Mouse (Mus musculus): ENCODE data around the gene Mfap5.
"Not testable (repeated sequence)": the region's sequence is repeated elsewhere in the genome, so short reads cannot be mapped to it uniquely, and the experiment has no call there.

Gene Mfap5

DNA sequence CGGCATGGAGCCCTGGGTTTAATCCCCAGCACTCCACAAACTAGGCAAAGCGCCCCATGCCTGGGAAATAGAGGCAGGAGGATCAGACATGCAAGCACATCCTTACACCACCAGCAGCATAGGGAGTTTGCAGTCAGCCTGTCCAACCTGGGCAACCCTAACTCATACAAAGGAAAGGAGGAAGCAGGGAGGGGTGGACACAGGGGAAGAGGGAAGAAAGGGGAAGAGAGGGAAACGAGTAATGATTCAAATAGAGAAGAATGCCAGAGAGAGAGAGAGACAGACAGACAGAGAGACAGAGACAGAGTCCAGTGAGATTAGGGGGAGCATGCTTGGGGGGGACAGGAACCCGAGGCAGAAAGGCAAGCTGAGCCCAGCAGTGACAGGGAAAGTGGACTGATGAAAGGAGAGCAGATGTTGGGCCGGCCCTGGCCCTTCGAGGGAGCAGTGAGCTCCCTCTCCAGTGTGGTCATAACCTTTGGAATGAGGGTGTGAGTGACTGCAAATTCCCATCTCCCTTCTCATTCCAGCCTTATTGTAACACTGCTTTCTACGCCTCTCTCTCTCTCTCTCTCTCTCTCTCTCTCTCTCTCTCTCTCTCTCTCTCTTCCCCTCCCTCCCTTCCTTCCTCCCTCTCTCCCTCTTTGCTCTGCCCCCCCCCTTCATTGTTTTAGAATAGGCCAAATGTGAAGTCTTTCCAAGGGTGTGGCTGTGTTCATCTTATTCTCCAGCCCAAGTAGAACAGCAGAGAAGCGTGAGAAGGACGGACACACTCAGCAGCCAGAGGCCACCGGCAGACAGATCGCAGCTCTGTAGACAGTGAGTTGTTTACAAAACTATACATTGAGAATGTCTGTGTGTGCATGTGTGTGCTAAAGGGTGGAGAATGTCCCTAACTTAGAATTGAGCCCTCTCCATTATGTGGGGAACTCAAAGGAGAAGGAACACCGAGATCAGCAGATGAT, 7.6 kb downstream of the Mfap5 start:
- DNase-seq (ENCODE audit: low spot score), result no peak

DNA sequence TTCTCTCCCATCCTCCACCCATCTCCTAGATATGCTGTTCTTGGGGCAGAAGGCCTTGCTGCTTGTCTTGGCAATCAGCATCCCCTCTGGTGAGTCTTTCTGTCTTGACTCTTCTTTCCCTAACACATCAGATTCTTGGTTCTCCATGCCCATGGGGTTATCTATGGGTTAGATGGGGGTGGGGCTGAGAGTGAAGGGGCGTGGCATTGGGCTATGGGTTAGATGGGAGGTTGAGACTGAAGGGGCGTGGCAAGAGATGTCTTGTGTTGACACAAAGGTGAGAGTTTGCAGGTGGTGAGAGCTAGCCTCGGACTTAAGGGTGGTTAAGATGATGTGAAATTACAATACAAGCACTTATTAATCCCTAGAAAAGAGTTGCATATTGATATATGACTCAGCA, 8.7 kb downstream of the Mfap5 start:
- DNase-seq (ENCODE audit: low spot score), result no peak

DNA sequence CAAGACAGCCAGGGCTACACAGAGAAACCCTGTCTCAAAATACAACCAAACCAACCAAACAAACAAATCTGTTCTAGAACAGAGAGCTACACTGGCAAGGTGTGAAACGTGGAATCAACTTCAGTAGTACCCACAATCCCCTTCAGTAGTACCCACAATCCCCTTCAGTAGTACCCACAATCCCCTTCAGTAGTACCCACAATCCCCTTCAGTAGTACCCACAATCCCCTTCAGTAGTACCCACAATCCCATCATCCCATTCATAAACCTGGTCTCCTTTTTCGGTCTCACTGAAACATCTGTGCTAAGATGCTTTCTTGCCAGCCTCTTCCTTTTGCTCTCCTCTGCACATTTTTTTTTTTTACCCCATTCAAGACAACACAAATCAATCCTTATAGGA, 10.1 kb downstream of the Mfap5 start:
- DNase-seq (ENCODE audit: low spot score), result not testable (repeated sequence)

DNA sequence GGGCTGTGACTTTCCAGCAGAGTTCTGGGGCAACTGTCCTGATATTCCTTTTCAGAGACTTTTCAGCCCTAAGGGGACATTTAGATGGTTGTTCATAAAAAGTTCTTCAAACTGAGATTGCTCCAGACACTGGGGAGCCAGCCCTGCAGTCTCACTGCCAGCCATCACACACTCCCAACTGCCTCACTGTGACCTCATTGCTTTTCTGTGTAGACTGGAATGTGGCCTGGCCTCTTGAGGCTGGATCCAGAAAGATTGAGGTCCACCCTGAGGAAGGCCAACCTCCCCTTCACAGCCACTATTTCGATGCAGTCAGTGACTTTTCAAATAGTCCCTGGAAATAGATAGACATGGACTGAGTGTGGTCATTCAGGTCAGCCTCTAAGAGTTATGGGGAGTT, 12.0 kb downstream of the Mfap5 start:
- DNase-seq (ENCODE audit: low spot score), result no peak

DNA sequence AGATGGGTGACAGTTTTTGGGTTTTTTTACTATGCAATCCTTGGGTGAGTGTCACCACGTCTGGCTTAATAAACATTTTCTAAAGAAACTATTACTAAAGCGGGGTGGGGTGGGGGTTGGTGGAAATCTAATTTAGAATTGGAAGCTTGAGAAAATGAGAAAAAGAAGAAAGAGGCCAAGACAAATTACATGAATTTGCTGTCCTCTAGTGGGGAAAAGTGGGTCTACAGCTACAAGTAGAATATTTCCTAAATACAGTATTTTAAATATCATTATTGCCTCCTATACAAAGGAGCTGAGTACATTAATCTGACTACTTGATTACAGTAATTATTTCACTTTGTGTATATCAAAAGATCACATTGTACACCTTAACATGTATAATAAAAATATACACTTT, 13.7 kb downstream of the Mfap5 start:
- no peak for DNase-seq (ENCODE audit: low spot score)

DNA sequence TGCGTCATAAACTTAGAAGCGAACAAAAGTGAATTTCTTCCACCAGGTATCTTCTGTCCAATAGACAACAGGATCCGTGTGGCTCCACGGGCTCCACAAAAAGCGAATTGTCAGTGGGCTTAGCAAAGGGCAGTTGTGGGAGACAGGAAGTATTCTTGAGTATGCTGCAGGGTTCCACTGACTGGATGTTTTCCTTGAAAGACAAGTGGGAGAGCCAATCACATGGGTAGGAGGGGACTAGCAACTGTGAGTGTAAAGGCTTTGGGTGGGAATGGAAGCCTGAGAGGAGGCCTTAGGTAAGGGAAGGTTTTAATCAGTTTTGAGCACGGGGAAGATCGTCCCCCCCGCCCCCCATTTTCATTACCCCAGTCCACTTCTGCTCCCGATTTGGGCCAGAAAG, 16.9 kb downstream of the Mfap5 start:
- DNase-seq (ENCODE audit: low spot score), result no peak

DNA sequence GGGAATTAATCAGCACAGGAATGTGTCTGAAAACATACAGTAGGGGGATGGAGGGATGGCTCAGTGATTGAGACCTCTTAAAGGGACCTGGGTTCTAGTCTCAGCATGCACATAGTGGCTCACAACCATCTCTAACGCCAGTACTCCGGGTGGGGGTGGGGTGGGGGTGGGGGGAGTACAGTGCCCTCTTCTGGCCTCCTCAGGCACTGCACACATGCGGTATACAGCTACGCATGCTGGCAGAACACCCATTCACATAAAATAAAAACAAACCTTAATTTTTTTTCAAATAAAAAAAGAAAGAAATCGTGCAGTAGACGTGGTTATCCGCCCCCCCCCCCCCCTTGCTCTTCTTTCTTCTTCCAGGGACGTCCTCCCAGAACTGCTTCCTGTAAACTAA, 17.6 kb downstream of the Mfap5 start:
- DNase-seq (ENCODE audit: low spot score), result no peak

DNA sequence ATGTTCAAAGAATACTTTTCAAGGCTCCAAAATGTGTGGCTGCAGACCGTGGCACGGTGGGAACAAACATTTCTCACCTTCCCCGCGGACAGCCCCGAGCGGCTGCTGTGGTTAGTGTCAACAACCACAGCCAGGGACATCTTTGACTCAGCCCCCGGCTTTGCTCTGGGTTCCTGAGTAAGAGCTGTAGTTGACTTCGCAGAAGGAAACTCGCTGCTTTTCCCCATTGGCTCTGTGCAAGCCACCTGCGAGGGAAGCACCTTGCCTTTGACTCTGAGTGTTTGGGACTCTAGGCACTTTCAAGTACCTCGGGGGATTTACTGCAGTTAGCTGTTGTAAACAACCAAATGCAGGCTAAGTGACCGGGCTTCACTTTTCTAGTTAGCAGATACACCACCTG, 22.0 kb downstream of the Mfap5 start:
- peak; percentile 1 for DNase-seq (ENCODE audit: low spot score)

DNA sequence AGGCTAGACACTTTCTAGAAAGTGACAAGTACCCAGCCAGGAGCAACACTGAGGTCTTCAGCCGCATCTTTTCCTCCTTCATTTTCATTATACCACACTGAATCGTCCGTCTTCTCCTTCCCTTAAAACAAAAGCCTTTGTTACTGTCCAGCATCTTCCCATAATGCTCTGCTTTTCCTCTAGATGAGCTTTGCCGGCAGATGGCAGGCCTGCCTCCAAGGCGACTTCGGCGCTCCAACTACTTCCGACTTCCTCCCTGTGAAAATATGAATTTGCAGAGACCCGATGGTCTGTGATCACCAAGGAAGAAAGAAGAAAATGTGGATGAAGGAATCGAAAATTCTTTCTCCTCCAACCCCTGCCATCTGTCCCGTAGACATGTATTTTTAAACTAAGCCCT, 22.5 kb downstream of the Mfap5 start:
- no peak for DNase-seq (ENCODE audit: low spot score)

DNA sequence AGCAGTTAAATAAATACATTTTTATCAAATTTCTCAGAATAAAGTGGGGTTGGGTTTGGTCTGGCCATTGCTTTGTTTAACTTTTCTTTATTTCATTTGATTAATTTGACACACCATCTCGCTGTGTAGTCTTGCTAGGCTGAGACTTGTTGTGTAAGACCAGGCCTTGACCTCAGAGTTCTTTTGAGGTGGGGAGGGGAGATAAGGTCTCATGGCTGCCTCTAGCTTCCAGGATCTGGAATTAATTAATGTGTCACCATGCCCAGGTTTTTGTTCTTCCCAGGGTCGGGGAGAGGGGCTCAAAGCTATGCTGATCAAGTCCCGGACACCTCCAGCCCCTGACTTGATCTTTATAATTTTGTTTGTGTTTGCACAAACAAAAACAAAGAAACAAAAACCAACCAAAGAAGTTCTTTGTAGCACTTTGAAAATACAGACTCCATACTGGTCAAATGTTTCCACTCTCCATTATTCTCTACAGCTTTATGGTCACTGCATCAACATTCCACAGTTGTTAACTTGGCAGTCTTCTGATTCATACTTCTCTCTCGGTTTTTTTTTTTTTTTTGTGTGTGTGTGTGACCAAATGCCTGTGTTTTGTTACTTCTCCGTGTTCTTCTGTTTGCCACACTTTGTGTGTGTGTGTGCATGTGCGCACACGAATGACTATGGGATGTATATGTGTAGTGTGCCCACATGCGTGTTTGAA, 26.0 kb downstream of the Mfap5 start:
- no peak for DNase-seq (ENCODE audit: low spot score)

DNA sequence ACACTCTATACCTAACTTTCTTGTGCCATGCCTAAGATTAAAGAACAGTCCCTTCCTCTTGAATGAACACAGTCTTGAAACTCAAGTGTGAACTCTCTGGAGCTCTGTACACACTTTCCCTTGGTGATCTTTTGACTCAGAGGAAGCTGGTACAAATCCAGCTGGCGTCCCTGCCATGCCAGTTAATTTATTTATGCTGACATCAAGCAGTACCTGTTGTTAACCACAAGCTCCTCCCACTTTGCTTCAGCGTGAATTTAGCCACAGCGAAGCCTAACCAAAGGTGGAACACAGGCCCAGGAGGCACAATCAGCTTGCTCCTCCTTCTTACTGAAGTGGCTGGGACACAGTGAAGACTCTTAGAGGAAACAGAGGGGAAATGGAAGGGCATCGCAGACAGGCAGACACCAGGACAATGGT, 27.2 kb downstream of the Mfap5 start:
- DNase-seq (ENCODE audit: low spot score), result no peak

DNA sequence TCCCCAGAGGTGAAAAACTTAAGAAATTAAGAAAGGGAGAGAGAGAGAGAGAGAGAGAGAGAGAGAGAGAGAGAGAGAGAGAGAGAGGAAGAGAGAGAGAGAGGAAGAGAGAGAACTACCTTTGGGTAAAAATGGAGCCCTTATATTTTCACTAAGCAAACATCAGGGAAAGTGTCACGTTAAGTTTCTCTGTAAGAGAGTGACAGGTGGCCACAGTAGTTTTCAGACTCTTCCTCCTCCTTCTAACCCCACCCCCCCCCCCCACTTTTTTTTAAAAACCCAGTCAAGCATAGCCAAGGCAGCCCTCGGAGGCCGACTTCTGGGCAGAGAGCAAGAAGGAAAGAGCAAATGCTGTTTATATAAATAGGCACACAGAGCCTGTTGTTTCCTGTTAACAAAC, 28.4 kb downstream of the Mfap5 start:
- no peak for DNase-seq (ENCODE audit: low spot score)

DNA sequence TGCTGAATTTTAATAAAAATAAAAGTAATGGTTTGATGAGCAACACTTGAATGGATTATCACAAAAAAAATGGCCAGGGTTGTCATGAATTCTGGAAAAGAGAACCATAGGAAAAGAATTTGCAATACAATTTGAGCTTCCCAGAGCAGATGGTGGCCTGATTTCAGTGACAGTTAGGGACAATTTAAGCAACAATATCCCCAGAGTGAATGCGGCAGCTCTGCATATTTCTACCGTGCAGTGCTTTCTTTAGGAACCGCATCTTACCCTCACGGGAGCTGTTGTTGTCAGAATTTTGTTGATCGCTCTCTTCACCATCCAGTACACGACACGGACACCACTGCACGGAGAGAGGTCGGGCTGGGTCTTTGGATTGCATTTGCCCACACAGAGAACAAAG, 33.9 kb downstream of the Mfap5 start:
- no peak for DNase-seq (ENCODE audit: low spot score)

DNA sequence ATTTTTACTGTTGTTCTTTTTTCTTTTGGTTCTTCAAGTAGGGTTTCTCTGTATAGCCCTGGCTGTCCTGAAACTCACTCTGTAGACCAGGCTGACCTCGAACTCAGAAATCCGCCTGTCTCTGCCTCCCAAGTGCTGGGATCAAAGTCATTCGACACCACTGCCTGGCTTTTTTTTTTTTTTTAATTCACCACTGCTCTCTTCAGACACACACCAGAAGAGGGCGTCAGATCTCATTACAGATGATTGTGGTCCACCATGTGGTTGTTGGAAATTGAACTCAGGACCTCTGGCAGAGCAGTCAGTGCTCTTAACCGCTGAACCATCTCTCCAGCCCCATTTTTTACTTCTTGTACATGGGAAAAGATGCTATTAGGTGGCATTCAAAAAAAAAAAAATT, 36.8 kb downstream of the Mfap5 start:
- not testable (repeated sequence) for DNase-seq (ENCODE audit: low spot score)

DNA sequence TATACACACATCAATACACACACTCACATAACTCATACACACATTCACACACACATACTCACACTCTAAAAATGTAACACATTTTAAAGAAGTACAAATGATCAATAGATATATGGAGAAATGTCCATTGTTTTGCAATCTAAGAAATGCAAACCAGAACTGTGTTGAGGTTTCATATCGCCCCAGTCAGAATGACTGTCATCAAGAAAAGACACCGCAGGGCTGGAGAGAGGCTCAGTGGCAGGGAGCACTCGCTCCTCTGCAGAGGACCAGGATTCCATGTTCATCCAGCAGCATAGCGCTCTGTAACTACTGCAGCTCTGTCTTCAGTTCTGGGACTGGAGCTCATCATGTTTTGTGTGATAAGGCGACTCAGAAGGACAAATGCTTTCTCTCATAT, 37.9 kb downstream of the Mfap5 start:
- DNase-seq (ENCODE audit: low spot score), result no peak

DNA sequence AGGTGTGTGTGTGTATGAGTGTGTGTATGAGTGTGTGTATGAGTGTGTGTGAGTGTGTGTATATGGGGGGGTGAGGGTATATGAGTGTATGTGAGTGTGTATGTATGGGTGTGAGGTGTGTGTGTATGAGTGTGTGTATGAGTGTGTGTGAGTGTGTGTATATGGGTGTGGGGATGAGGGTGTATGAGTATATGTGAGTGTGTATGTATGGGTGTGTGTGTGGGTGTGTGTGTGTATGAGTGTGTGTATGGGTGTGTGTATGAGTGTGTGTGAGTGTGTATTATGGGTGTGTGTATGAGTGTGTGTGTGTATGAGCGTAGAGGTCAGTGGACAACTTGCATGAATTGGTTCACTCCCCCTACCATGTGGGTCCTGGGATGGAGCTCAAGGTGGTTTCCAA, 39.0 kb downstream of the Mfap5 start:
- DNase-seq (ENCODE audit: low spot score), result no peak

DNA sequence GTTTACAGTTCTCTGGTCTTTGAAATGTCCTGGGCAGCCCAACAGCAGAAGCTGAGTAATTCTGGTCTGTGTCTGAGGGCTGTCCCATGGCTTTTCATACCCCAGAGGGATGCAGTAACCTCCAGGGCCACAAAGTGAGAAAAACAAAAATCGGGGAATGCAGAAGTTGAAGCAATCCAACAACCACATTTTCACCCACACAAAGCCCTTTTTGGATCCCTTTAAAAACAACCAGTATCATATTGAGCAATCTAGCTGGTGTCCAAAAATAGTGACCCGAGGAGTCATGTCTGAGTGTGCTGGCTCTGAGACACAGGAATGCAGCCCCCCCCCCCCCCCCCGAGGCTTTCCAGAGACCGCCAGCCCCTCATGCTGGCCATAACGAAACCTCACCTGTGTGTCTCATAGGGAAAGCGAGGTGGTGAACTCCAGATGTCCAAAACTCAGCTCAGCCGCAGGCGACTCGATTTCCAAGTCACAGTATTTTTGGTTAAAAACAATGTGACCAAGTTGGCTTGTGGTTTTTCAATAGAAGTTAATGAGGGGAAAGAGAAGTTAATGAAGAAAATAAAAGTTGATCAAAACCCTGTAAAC, 39.7 kb downstream of the Mfap5 start:
- no peak for DNase-seq (ENCODE audit: low spot score)

DNA sequence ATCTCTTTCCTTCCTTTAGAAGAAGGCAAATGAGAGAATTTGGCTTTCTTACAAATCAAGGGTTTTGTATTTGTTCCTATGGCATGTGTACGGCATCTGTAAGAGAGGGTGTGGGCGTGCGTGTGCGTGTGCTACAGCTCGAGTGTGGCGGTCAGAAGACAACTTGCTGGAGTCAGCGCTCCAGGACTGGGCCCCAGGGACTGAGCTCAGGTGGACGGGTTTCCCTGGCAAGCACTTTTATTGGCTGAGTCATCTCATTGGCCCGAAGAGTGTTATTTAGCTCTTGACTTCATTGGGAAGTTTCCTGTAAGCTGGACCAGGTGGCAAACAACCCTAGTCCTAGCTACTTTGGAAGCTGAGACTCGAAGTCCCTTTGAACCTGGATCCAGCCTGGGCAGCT, 40.3 kb downstream of the Mfap5 start:
- DNase-seq (ENCODE audit: low spot score), result no peak

DNA sequence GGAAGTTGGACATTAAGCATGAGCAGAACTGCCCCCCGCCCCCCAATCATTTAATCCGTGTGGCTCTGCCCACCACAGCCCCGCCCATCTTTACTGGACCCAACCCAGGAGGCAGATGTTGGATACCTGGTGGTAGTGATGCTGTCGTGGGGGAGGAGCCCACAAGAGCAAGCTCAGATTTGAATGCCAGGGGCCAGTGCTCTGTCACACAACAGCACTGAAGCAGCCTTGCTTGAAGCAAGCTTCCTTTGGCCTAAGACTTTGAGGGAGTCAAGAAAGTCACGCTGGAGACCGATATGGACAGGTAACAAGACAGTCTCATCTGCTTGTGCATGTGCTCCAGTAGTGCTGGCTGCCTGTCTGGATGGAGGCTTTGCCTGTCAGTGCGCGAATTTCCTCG, 48.0 kb downstream of the Mfap5 start, which contains the start of gene Aicda:
Gene Aicda, plus strand, starts transcription at position 196 of the 400 bp plus-strand sequence.
- DNase-seq (ENCODE audit: low spot score), result no peak

DNA sequence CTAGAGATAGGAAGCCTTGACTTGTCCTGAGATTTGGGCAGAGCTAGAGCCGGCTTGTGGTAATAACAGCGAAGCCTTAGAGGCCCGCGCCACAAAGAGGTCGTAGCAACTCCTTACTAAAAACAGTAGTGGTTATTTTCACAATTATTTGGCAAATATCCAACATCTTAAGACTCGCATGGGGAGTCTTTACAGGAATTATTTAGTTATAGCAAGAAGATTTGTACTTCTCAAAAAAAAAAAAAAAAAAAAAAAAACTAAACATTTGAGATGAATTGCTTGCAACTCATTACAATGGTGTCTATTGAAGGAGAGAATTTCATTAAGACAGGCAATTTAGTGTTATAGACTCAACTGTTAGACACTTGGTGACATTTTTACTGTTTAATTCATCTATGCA, 48.5 kb downstream of the Mfap5 start:
- DNase-seq (ENCODE audit: low spot score), result no peak

DNA sequence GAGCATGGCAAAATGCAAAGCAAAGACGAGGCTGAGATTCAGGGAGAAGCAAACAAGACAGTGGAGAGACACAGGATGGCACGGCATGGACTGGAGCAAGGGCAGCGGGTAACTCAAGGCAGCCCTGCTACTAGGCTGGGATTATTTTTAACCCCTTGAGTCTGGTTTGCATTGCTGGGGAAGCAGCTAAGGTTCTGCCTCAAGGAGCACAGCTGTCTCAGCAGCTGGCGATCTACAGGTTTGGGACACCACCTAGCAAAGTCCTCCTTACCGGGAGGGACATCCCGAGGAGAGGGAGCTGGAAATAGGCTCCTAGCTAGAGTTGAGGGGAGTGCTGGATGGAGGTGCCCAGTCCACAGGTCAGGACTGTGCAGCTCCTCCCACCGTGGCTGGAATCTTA, 49.6 kb downstream of the Mfap5 start:
- no peak for DNase-seq (ENCODE audit: low spot score)

DNA sequence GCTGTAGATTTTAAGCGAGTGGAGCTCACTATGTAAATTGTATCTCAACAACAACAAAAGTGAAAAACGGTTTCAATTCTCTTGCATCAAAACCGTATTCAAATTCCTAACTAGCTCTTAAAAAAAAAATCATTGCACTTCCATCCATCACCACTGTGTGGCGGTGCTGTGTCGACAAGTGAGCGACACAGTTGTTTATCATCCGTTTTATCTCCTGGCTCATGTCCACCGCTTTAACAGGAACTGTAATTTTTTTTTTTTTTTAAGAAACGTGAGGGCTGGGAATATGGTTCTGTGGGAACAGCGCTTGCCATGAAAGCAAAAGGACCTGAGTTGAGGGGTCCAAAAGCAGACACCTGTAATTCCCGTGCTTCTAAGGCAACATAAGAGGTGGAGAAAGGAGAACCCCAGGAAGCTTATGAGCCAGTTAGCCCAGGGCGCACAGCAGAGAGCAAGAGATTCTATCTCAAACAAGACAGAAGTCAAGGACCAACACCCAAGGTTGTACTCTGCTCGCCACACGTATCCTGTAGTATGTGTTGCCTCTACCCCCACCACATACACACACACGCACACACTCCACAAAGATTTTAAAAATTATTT, 51.4 kb downstream of the Mfap5 start:
- DNase-seq (ENCODE audit: low spot score), result peak; percentile 52

DNA sequence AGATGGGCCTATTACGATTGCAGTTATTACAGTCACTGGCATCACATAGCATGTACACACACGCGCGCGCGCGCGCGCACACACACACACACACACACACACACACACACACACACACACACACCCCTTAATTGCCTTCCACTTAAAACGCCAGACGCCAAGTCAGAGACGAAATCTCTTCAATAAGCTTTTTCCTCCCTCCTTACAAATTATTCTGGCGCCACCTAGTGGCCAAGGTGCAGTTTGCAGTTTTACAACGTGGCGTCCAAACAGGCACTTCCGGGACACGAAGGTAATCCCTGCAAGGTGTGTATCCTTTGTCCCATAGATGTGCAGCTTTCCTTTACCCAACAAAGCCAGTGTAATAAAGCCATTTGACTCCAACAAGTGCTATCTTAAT, 54.8 kb downstream of the Mfap5 start:
- DNase-seq (ENCODE audit: low spot score), result peak; percentile 66
